Mouse (Mus musculus): ENCODE results near the gene Tmem189. TPM values are rescaled to one million over a fixed set of nuclear protein-coding genes. Genes with fewer than 3 reads are reported as not detected.

Gene Tmem189
- 10 to 100 TPM; 27.2 TPM for total RNA-seq (2021)

- intact Hi-C loops (cut with DNase I), result loop anchor here (5.0 to 10.0 kb wide), 2 partner anchors 78 to 395 kb away; partner anchors contain the start of gene Pard6b
- no peak for DNase-seq (ENCODE audit: low spot score)
Measured at GRCm38 (mm10) chr2:167689501-167690218, at the start of gene Tmem189. Gene Tmem189, minus strand, starts transcription at chr2:167689822.

- DNase-seq (ENCODE audit: low spot score), result no peak
- intact Hi-C loops (cut with DNase I), result no loop called here
Measured at GRCm38 (mm10) chr2:167739030-167739429, 49.4 kb upstream of the Tmem189 start.

GRCm38 (mm10) chr2:167734861-167735260, 45.2 kb upstream of the Tmem189 start:
- no peak for DNase-seq (ENCODE audit: low spot score)
- intact Hi-C loops (cut with DNase I), result no loop called here

GRCm38 (mm10) chr2:167731149-167731548, 41.5 kb upstream of the Tmem189 start:
- DNase-seq (ENCODE audit: low spot score), result no peak
- intact Hi-C loops (cut with DNase I), result no loop called here

GRCm38 (mm10) chr2:167730036-167730435, 40.4 kb upstream of the Tmem189 start:
- intact Hi-C loops (cut with DNase I), result no loop called here
- DNase-seq (ENCODE audit: low spot score), result no peak

GRCm38 (mm10) chr2:167727161-167727560, 37.5 kb upstream of the Tmem189 start:
- intact Hi-C loops (cut with DNase I), result no loop called here
- no peak for DNase-seq (ENCODE audit: low spot score)

- DNase-seq (ENCODE audit: low spot score), result no peak
- intact Hi-C loops (cut with DNase I), result no loop called here
Measured at GRCm38 (mm10) chr2:167725879-167726278, 36.3 kb upstream of the Tmem189 start.

GRCm38 (mm10) chr2:167723589-167724206, 34.1 kb upstream of the Tmem189 start:
- intact Hi-C loops (cut with DNase I), result no loop called here
- DNase-seq (ENCODE audit: low spot score), result no peak

GRCm38 (mm10) chr2:167722538-167722937, 32.9 kb upstream of the Tmem189 start:
- DNase-seq (ENCODE audit: low spot score), result no peak
- intact Hi-C loops (cut with DNase I), result no loop called here

GRCm38 (mm10) chr2:167721159-167721882, 31.7 kb upstream of the Tmem189 start:
- intact Hi-C loops (cut with DNase I), result no loop called here
- no peak for DNase-seq (ENCODE audit: low spot score)

- intact Hi-C loops (cut with DNase I), result no loop called here
- DNase-seq (ENCODE audit: low spot score), result no peak
Measured at GRCm38 (mm10) chr2:167719520-167719919, 29.9 kb upstream of the Tmem189 start.

- intact Hi-C loops (cut with DNase I), result no loop called here
- no peak for DNase-seq (ENCODE audit: low spot score)
Measured at GRCm38 (mm10) chr2:167717208-167717607, 27.6 kb upstream of the Tmem189 start.

- no peak for DNase-seq (ENCODE audit: low spot score)
- intact Hi-C loops (cut with DNase I), result no loop called here
Measured at GRCm38 (mm10) chr2:167715008-167715407, 25.4 kb upstream of the Tmem189 start.

- intact Hi-C loops (cut with DNase I), result no loop called here
- DNase-seq (ENCODE audit: low spot score), result no peak
Measured at GRCm38 (mm10) chr2:167714298-167714697, 24.7 kb upstream of the Tmem189 start.

- DNase-seq (ENCODE audit: low spot score), result no peak
- intact Hi-C loops (cut with DNase I), result no loop called here
Measured at GRCm38 (mm10) chr2:167712872-167713821, 23.5 kb upstream of the Tmem189 start.

- intact Hi-C loops (cut with DNase I), result no loop called here
Measured at GRCm38 (mm10) chr2:167710574-167710973, 21.0 kb upstream of the Tmem189 start.

GRCm38 (mm10) chr2:167709969-167710368, 20.3 kb upstream of the Tmem189 start:
- DNase-seq (ENCODE audit: low spot score), result no peak
- intact Hi-C loops (cut with DNase I), result no loop called here

More at GRCm38 (mm10) chr2:167710574-167710973, 21.0 kb upstream of the Tmem189 start:
- no peak for DNase-seq (ENCODE audit: low spot score)

GRCm38 (mm10) chr2:167708373-167708772, 18.8 kb upstream of the Tmem189 start:
- no peak for DNase-seq (ENCODE audit: low spot score)
- intact Hi-C loops (cut with DNase I), result no loop called here

GRCm38 (mm10) chr2:167706183-167706939, 16.7 kb upstream of the Tmem189 start:
- DNase-seq (ENCODE audit: low spot score), result no peak
- intact Hi-C loops (cut with DNase I), result no loop called here

Data from heart, postnatal 25 days (tissue).